Mouse (Mus musculus): ENCODE results near the gene Rell1. TPM values are rescaled to one million over a fixed set of nuclear protein-coding genes. Genes with fewer than 3 reads are reported as not detected.

The Rell1 gene
- total RNA-seq (2017): 16.1 and 18.0 TPM in 2 replicates

DNA sequence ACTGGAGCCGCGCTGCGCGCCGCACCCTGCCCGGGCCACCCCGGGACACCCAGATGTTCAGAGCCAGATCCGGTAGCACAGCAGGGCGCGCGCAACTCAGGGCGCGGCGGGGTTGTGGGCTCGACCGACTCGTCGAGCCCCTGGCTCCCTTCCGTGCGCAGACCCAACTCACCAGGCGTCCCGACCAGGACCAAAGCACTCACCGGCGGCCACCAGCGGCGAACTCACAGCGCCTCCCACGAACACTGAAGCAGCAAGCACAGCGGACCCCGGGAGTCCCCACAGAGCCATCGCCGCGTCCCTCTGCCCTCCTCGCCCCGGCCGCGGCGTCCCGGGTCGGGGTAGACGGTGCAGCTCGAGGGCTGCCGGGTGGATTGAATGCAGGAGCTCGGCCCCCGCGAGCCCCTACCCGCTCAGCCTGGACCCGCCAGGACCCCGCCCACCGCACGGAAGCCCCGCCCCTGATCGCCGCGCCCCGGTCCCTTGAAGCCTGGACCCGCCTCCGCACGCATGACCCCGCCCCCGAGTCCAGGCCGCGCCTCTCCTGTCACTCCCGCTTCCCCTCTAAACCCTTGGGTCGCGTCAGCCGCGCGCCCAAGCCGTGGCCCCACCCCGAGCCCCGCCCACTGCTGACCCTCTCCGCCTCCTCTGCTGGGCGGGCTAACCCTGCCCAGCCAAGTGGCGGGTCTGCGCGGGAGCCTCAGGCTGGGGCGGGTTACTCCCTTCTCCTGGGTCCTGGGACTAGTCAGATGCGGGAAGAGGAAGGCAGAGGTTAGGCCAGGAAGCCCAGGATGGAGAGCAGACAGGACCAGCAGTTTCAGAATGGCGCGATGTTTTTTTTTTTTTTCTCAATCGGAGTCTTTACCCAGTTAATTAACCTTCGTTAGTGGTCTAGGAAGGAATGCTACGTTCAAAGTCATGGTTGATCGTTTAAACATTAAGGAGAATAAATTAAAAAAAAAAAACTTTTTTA, at the start of gene Rell1:
Gene Rell1 (minus strand): TSS at position 455 of the 973 bp plus-strand sequence.
- peak; percentile 85 to 92 for ATAC-seq (replicated peaks in 1 of 2; ENCODE audit: insufficient read depth in 1 of 2, low FRiP score in 2 of 2, low TSS enrichment in 1 of 2, low read depth in 1 of 2, poor library complexity in 2 of 2, severe bottlenecking in 2 of 2)

DNA sequence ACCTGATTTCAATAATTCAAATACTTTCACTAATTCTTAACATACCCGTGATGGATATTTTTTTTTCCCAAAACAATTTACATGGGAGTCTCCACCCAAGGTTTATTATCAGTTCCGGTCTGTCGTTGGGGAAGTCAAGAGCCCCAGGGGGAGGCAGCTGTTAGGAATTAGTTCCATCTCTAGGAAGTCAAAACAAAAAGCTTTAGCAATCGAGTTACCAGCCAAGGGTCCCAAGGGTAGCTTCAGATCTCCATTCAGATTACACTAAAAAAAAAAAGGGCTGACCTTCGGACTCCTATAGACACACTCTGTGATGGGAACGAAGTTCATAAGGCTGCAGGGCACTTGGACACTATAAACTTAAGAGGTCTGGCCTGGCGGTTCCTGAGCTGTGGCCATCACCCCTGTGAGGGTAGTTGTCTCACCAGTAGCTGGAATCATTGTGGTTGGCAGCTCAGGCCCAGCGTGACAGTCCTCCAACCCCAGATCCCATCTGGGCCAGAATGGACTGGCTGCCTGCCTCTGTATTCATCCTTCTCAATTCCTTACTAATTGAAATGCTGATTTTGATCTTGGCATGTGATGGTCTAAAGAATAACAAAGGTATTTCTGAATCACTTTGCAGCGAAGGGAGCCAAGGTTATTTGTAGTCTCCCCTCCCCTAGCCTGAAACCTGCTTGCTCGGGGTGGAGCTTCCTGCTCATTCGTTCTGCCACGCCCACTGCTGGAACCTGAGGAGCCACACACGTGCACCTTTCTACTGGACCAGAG, 44.1 kb upstream of the Rell1 start:
- no peak for ATAC-seq (replicated peaks in 1 of 2; ENCODE audit: insufficient read depth in 1 of 2, low FRiP score in 2 of 2, low TSS enrichment in 1 of 2, low read depth in 1 of 2, poor library complexity in 2 of 2, severe bottlenecking in 2 of 2)

DNA sequence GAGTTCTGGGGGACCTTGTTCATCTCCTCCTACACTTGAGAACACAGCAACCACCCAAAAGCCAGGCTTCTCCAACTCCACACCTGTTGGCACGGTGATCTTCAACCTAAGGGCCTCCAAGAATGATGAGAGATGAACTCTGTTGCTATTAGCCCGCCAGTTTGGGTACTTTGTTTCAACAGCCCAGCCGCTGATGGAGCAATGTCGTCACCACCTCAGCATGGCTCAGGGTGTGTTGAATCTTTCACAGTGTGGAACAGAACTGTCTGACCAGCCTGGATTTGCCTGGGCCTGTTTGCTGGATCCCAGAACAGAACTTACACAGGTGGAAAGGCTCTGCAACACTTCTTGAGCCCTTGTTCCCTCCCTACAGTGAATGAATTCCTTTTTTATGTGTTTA, 37.9 kb upstream of the Rell1 start:
- ATAC-seq (replicated peaks in 1 of 2; ENCODE audit: insufficient read depth in 1 of 2, low FRiP score in 2 of 2, low TSS enrichment in 1 of 2, low read depth in 1 of 2, poor library complexity in 2 of 2, severe bottlenecking in 2 of 2): no peak

DNA sequence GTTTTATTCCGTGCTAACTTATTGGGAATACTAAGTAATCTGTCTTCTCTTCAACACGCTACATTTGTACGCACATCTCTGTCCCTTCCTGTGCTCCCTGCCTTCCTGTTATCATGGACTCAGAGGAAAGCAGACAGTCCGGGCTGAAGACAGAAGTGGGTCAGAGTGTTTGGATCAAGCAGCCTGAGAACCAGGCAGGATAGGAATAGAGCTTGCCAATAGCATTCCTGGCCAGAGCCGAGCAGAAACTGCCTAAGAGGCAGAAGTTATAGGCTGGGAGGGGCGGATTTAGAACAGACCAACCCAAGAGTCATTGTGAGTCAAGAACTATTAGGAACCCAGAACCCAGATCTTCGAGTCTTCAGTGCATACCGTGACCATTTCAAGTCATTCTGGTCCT, 34.6 kb upstream of the Rell1 start:
- ATAC-seq (replicated peaks in 1 of 2; ENCODE audit: insufficient read depth in 1 of 2, low FRiP score in 2 of 2, low TSS enrichment in 1 of 2, low read depth in 1 of 2, poor library complexity in 2 of 2, severe bottlenecking in 2 of 2): no peak

DNA sequence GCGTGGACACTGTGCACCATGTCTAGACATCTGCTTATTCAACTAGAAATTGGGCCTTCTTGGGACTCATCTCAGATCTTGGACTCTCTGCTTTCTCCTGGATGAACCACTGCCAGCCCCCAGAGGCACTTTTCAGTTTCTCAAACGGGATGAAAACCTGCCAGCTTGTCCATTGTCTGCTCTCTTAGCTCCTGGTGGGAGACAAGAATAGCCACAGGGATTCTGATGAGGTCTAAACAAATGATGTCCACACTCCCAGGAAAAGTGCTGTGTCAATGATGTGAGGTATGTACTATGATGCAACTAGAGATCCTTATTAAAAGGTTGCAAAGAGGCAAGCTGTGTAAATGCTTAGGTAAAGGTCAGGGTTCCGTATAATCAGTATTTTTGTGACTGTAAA, 25.2 kb upstream of the Rell1 start:
- no peak for ATAC-seq (replicated peaks in 1 of 2; ENCODE audit: insufficient read depth in 1 of 2, low FRiP score in 2 of 2, low TSS enrichment in 1 of 2, low read depth in 1 of 2, poor library complexity in 2 of 2, severe bottlenecking in 2 of 2)

DNA sequence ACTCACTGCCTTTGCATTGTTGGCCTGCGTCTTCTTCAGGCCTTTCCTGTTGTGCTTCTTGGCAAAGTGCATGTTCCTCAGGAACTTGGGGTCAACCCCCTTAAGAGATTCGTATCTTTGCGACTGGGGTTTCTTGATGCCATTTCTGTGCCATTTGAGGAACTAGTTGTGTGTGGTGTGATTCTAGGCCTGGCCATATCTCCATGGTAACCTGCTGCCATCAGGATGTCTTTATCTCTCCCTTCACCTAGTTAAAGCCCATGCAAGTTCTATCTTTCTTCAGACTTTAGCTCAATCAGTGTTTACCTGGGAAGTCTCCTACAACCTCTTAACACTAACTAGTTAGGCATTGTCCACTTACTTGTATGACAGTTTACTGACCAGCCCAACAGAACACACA, 22.0 kb upstream of the Rell1 start:
- ATAC-seq (replicated peaks in 1 of 2; ENCODE audit: insufficient read depth in 1 of 2, low FRiP score in 2 of 2, low TSS enrichment in 1 of 2, low read depth in 1 of 2, poor library complexity in 2 of 2, severe bottlenecking in 2 of 2): peak; percentile 56 to 74; a peak in 2 of 4 replicates

DNA sequence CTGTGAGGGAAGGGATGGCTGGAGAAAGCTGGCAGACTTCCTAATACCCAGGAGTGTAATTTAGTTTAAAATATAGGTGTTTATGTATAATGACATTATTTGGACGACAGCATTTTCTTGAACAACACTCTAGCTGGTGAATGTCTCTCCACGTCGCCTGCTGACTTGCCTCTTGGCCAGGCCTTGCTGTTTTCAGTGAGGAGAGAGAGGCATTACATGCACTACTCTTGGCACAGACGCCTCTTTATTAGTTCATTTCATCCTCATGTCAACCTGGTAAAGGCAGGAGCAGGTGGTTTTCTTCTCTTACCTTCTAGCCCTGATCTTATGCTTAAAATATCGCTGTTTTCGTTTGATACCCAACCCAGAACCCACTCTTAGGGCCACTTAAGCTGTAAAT, 17.6 kb upstream of the Rell1 start:
- no peak for ATAC-seq (replicated peaks in 1 of 2; ENCODE audit: insufficient read depth in 1 of 2, low FRiP score in 2 of 2, low TSS enrichment in 1 of 2, low read depth in 1 of 2, poor library complexity in 2 of 2, severe bottlenecking in 2 of 2)

DNA sequence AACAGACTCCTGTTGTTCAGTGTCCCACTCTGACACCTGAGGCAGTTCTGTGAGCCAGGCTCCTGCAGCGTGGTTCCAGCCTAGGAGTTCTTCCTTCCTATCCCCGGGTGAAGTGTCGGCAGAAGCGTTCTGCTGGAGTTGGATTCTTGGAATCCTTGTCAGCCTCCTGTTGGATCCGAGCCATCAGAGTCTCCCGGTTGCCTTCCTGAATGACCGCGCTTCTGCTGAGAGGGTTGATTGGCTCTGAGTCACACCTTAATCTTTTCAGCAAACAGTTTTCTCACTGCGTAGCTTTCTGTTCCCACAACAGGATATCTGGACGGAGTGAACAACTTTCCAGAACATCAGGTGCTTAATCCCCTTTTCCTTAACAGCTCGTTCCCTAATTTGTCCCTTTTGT, 13.6 kb upstream of the Rell1 start:
- ATAC-seq (replicated peaks in 1 of 2; ENCODE audit: insufficient read depth in 1 of 2, low FRiP score in 2 of 2, low TSS enrichment in 1 of 2, low read depth in 1 of 2, poor library complexity in 2 of 2, severe bottlenecking in 2 of 2): no peak

DNA sequence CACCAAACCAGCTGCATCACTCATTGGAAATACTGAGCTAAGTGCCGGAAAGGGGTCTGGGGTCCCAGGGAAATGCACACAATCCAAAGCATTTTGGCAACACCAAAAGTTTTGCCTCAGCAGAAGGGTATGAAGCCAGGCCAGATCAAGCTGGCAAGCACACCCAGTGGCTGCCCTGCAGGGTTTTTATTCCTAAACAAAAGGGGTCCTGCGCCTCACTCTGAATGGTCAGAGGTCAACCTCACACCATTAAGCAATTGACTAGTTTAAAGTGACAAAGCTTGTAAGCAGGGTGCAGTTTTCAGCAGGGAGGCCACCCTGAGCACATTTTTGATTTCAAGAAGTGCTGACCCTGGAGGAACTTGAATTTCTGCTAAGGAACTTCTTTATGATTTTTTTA, 2.3 kb upstream of the Rell1 start:
- no peak for ATAC-seq (replicated peaks in 1 of 2; ENCODE audit: insufficient read depth in 1 of 2, low FRiP score in 2 of 2, low TSS enrichment in 1 of 2, low read depth in 1 of 2, poor library complexity in 2 of 2, severe bottlenecking in 2 of 2)

DNA sequence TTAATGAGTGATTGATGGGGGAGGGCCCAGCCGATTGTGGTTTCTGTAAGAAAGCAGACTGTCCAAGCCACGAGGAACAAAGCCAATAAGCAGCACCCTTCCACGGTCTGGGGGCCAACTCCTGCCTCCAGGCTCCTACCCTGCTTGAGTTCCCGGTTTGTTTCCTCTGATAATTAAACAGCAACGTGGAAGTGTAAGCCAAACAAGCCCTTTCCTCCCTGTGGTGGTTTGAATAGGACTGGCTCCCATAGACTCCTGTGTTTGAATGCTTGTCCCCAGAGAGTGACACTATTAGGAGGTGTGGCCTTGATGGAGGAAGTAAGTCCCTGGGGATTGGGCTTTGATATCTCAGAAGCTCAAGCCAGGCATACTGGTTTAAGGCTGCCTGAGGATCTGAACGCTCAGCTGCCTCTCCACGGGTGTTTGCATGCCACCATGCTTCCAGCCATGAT, 1.6 kb upstream of the Rell1 start:
- no peak for ATAC-seq (replicated peaks in 1 of 2; ENCODE audit: insufficient read depth in 1 of 2, low FRiP score in 2 of 2, low TSS enrichment in 1 of 2, low read depth in 1 of 2, poor library complexity in 2 of 2, severe bottlenecking in 2 of 2)

DNA sequence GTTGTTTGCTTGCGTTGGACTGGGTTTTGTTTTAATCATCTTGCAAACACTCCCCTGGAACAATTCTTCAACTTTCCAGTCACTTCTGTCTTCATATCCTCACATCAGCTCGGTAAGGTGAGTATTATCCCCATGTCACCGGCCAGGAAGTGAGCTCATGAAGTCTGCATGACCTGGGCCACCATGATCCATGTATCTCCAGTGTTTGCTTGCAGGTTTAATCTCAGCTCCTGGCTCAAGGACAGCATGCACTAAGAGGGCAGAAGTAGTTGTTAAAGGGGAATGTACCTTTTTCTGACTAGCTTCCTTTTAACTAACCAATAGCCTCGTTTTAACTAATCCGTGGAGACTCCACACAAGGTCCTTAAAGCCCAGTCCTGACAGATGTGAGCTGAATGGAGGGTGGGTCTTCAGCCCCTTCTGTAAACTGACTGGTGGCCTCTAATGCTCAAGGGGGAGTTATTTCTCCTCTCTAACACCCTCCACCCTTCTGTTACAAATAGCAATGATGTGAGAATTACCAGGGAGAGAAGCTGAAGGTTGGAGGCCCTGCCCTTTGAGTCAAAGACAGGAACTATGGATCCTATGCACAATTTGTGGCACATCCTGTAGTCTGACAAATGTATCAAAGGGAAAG, 897 bp upstream of the Rell1 start:
- no peak for ATAC-seq (replicated peaks in 1 of 2; ENCODE audit: insufficient read depth in 1 of 2, low FRiP score in 2 of 2, low TSS enrichment in 1 of 2, low read depth in 1 of 2, poor library complexity in 2 of 2, severe bottlenecking in 2 of 2)

DNA sequence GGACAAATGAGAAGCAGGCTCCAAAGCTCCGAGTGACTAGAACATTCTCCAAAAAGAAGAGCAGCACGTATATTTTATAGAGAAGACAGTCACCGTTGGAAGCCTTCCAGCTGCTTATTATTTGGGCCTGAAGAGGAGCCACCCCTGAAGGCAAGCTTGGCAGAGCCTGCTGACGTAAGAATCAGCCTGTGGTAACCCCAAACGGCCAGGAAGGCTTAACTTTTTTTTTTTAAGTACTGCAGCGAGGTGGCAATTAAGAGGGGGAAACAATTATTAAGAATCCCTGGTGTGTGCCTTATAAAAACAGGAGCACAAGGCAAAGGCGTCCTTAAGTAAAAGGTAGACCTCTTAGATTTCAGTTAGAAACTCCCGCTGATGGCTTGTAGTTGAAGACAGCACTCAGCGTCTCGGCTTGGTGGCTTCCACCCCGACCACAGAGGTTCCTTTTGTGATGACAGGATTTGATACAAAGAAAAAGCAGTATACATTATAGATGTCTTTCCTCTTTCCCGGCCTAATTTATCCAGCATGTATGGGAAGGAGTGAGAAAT, 1.0 kb downstream of the Rell1 start:
- ATAC-seq (replicated peaks in 1 of 2; ENCODE audit: insufficient read depth in 1 of 2, low FRiP score in 2 of 2, low TSS enrichment in 1 of 2, low read depth in 1 of 2, poor library complexity in 2 of 2, severe bottlenecking in 2 of 2): peak; percentile 23 to 47

DNA sequence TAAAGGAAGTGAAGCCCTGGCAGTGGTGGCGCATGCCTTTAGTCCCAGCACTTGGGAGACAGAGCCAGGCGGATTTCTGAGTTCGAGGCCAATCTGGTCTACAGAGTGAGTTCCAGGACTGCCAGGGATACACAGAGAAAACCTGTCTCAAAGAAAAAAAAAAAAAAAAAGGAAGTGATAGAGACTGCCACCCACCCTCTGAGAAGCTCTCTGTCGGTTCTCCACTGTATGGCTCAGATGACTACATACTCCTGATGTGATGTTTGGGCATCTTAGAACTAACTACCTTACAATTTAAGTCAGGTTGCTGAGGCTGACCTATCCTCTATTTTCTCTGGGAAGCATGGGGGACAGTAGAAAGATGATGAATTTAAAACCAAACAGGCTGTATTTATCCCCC, 2.3 kb downstream of the Rell1 start:
- ATAC-seq (replicated peaks in 1 of 2; ENCODE audit: insufficient read depth in 1 of 2, low FRiP score in 2 of 2, low TSS enrichment in 1 of 2, low read depth in 1 of 2, poor library complexity in 2 of 2, severe bottlenecking in 2 of 2): no peak

DNA sequence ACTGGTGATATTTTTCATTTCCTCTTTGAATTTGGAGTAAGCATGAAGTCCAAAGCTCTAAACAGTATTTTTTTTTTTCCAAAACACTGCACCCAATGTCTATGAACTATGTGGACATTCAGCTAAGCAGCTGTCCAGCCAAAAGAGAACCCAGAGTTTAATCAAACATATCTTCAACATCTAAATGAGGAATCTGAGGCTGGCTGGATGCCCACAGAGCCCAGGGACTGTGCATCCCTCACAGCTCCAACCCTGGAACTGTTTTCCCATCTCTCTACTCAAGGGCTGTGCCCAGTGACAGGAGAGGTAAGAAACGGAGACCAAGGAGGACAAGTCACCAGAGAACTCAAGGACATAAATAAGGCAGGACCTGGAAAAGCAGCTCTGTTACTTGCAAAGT, 2.8 kb downstream of the Rell1 start:
- no peak for ATAC-seq (replicated peaks in 1 of 2; ENCODE audit: insufficient read depth in 1 of 2, low FRiP score in 2 of 2, low TSS enrichment in 1 of 2, low read depth in 1 of 2, poor library complexity in 2 of 2, severe bottlenecking in 2 of 2)

DNA sequence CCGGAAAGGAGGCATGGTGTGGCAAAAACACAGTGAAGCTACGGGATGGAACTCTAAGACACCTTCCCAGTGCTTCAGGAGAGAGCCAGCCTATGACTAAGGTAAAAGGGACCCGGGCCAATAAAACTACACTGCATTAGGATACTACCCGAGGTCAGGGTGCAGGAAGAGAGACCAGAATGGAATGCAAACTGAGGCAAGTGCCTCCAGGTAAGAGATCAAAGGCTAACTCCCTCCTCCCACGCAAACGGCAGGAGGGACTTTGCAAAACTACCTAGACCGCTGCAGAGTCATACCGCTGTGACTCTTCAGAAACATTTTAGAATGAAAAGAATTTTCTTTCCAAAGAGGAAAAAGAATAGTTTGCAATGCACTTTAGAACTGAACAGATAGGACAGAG, 4.1 kb downstream of the Rell1 start:
- no peak for ATAC-seq (replicated peaks in 1 of 2; ENCODE audit: insufficient read depth in 1 of 2, low FRiP score in 2 of 2, low TSS enrichment in 1 of 2, low read depth in 1 of 2, poor library complexity in 2 of 2, severe bottlenecking in 2 of 2)

DNA sequence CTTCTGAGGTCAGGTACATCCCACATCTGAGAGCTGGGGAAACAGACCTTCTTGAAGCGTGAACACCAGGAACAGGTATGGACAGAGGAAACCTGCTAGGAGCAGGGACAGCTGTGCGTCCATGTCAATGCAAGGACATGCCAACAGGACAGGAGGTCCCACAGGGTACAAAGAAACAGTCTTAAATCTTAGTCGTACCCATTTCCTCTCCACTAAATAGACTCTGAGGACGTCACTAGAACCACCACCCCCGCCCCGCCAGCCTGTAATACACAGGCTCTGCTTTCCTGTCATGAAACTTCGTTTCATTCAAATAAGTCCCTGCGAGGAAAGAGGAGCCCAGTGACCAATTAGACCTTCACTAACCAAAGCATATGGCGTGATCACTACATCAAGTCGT, 7.0 kb downstream of the Rell1 start:
- no peak for ATAC-seq (replicated peaks in 1 of 2; ENCODE audit: insufficient read depth in 1 of 2, low FRiP score in 2 of 2, low TSS enrichment in 1 of 2, low read depth in 1 of 2, poor library complexity in 2 of 2, severe bottlenecking in 2 of 2)

DNA sequence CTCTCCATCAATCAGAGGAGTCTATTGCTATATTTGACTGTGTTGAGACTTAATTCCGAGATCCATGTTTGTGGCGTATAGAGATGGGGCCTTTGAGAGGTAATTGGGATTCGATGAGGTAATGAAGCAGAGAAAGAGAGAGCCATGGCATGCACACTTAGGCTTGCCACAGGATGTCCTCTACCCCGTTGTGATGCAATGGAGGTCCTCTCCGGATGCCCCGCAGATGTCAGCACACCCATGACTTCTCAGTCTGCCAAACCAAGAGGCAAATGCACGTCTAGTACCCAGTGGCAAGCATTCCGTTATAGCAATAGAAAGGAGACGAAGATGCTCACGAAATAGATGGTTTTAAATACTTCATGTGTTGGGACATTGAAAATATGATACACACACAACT, 8.1 kb downstream of the Rell1 start:
- peak in 1 of 2 experiments; percentile 30; a peak in 1 of 4 replicates for ATAC-seq (replicated peaks in 1 of 2; ENCODE audit: insufficient read depth in 1 of 2, low FRiP score in 2 of 2, low TSS enrichment in 1 of 2, low read depth in 1 of 2, poor library complexity in 2 of 2, severe bottlenecking in 2 of 2)

Data from hematopoietic stem cell, adult 5-6 weeks (primary cell).